Mouse (Mus musculus) neutrophil, adult 83 days (primary cell): ENCODE data around the gene Acaa1b. TPM values are rescaled to one million over a fixed set of nuclear protein-coding genes. Genes with fewer than 3 reads are reported as not detected.

Experiments
- total RNA-seq, 2 experiments: library from RNA; stranded (reverse); gene quantifications; one replicate each; pipeline ENCODE4 v1.2.4; 2023

Acaa1b gene
- total RNA-seq = under 1 TPM; 0.26 to 0.88 TPM

GRCm38 (mm10) chr9:119156278-119157201 lies at the start of gene Acaa1b:
Acaa1b (minus strand) TSS chr9:119157093.

DNA sequence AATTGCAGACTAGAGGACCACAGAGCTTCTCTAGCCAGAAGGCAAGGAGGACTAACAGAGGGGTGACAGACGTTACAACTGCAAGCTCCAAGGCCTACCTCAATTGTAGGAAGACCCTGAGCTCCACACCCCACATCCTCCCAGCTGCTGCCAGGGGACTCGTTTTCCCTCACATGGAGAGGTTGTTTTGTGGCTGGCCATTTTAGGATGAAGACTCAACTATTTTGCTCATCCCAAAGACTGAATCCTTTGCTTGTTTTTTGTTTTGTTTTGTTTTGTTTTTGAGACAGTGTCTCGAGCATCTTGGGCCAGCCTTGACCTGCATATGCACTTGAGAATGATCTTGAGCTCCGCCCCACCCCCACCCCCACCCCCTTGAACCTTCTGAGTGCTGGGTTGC lies 2.0 kb upstream of the Acaa1b start, which contains the start of gene Gm47289:
TSS of gene Gm47289 (plus strand) at position 301 of the 400 bp plus-strand sequence.

DNA sequence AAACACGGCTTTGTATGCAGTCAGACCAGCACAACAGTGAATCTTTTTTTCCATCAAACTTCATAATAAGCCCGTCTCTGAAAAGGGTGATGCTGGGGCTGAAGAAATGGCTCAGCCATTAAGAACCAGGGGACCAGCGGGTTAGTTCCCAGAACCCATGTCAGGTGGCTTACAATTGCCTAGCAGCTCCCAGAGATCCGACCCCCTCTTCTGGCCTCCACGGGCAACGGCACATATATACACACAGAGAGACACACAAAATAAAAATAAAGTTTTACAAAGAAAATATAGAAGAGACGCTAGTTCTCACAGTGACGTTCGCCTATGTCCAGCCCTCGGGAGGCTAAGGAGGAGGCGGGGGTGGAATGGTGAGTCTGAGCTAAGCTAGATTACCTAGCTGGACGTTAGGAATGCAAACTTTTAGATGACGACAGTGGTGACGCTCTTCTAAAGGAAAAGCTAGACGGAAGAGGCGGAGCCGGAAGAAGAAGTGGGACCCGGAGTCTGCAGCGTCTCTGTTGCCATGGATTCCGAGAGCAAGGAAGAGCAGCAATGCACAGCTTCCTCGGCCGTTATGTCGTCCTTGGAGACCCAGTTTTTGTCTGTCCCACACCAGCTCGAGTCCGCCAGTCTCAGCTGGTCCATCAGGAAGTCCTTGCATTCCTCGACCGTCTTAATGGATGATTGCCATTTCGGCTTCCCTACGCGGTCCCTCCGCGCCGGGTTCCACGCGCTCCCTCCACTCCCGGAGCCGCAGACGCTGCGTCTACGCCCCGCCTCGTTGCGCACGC lies 54.7 kb downstream of the Acaa1b start, which contains the start of gene Dlec1:
TSS of gene Dlec1 (plus strand) at position 487 of the 791 bp plus-strand sequence.

Other genes starting within 250 kb of the Acaa1b start
- gene Ctdspl, start 230.6 kb downstream of the Acaa1b start, total RNA-seq = 10 to 100 TPM; 20.7 to 22.2 TPM
- 10 to 100 TPM; 46.5 to 50.8 TPM for gene Vill, start 104.3 kb downstream of the Acaa1b start, total RNA-seq
- 1 to 10 TPM in 1 of 2 experiments, under 1 TPM in 1; 0.85 to 2.3 TPM for gene Plcd1, start 63.6 kb downstream of the Acaa1b start, total RNA-seq
- gene Dlec1, start 54.6 kb downstream of the Acaa1b start, total RNA-seq = under 1 TPM in 1 of 2 experiments, not detected in 1; 0.57 TPM
- gene Gm47289, start 2.1 kb upstream of the Acaa1b start, total RNA-seq = not detected
- gene Slc22a13, start 52.0 kb upstream of the Acaa1b start, total RNA-seq = not detected
- gene Oxsr1, start 165.3 kb upstream of the Acaa1b start, total RNA-seq = 10 to 100 TPM; 24.2 to 25.8 TPM
- gene Acaa1a, start 182.6 kb upstream of the Acaa1b start, total RNA-seq = 10 to 100 TPM; 47.4 to 49.3 TPM
- gene Myd88, start 184.3 kb upstream of the Acaa1b start, total RNA-seq = 10 to 100 TPM; 71.1 to 86.1 TPM
- gene Xylb, start 200.3 kb upstream of the Acaa1b start, total RNA-seq = 1 to 10 TPM in 1 of 2 experiments, under 1 TPM in 1; 0.97 to 1.1 TPM
- gene Slc22a14, start 208.5 kb upstream of the Acaa1b start, total RNA-seq = not detected
- gene Acvr2b, start 245.0 kb upstream of the Acaa1b start, total RNA-seq = 1 to 10 TPM; 1.2 to 1.6 TPM